Mouse (Mus musculus) MEL (cell line): ENCODE measurements at regions not wholly inside any gene's neighbourhood (a gene's known extent, or its start where the extent isn't known, plus 50 kb on each side); places are given as distances from the start of the nearest gene placed in this dataset.

Experiments
- CHD1 ChIP-seq: IDR thresholded peaks from 2 replicates; pipeline ENCODE4 v1.6.1; 2012; ENCODE audit warnings: low read depth, mild to moderate bottlenecking, inconsistent platforms, low read length, improper control_type of control experiment
- CTCF ChIP-seq, 3 experiments: IDR thresholded peaks in 2 of 3; conservative IDR thresholded peaks in 1 of 3; 2 replicates each; pipeline ENCODE4 v1.5.1; 2011 to 2012; ENCODE audit warnings: low read length in 3 of 3, low read depth in 2 of 3, mild to moderate bottlenecking in 2 of 3, improper control_type of control experiment in 1 of 3, inconsistent platforms in 1 of 3, mixed read lengths in 1 of 3, moderate library complexity in 1 of 3; ENCODE audit not compliant: control insufficient read depth in 1 of 3, insufficient read depth in 1 of 3, poor library complexity in 1 of 3, severe bottlenecking in 1 of 3
- EP300 ChIP-seq, 2 experiments: IDR thresholded peaks; 2 replicates each; pipeline ENCODE4 v1.6.1; 2011; ENCODE audit warnings: improper control_type of control experiment in 2 of 2, low read length in 2 of 2, low read depth in 1 of 2, mild to moderate bottlenecking in 1 of 2
- GABPA ChIP-seq: IDR thresholded peaks from 2 replicates; pipeline ENCODE4 v1.6.1; 2012; ENCODE audit warnings: low read depth, mild to moderate bottlenecking, inconsistent platforms, low read length, improper control_type of control experiment, moderate library complexity
- MAX ChIP-seq: IDR thresholded peaks from 2 replicates; pipeline ENCODE4 v1.6.1; 2011; ENCODE audit warnings: low read length, improper control_type of control experiment
- MXI1 ChIP-seq: IDR thresholded peaks from 2 replicates; pipeline ENCODE4 v1.6.1; 2011; ENCODE audit warnings: mild to moderate bottlenecking, low read depth, low read length, improper control_type of control experiment
- POLR2A ChIP-seq, 2 experiments: IDR thresholded peaks; 2 replicates each; pipeline ENCODE4 v1.6.1; 2011 to 2012; ENCODE audit warnings: low read length in 2 of 2, mild to moderate bottlenecking in 2 of 2, control low read depth in 1 of 2, improper control_type of control experiment in 1 of 2, low read depth in 1 of 2, moderate library complexity in 1 of 2; ENCODE audit not compliant: control insufficient read depth in 1 of 2, insufficient read depth in 1 of 2, poor library complexity in 1 of 2
- POLR2AphosphoS2 ChIP-seq: IDR thresholded peaks from 2 replicates; pipeline ENCODE4 v1.6.1; 2011; ENCODE audit warnings: low read length, improper control_type of control experiment
- TCF12 ChIP-seq: IDR thresholded peaks from 2 replicates; pipeline ENCODE4 v1.6.1; 2014; ENCODE audit warnings: low read depth, mild to moderate bottlenecking, inconsistent platforms, low read length, improper control_type of control experiment, moderate library complexity
- UBTF ChIP-seq: IDR thresholded peaks from 2 replicates; pipeline ENCODE4 v1.6.1; 2012; ENCODE audit warnings: low read depth, mild to moderate bottlenecking, inconsistent platforms, low read length, improper control_type of control experiment, moderate library complexity, borderline replicate concordance; ENCODE audit not compliant: insufficient read depth
- ZC3H11A ChIP-seq: IDR thresholded peaks from 2 replicates; pipeline ENCODE4 v1.6.1; 2012; ENCODE audit warnings: low read depth, mild to moderate bottlenecking, inconsistent platforms, low read length, improper control_type of control experiment
- ZKSCAN1 ChIP-seq: IDR thresholded peaks from 2 replicates; pipeline ENCODE4 v1.6.1; 2012; ENCODE audit warnings: low read depth, mild to moderate bottlenecking, inconsistent platforms, low read length, improper control_type of control experiment, moderate library complexity

DNA sequence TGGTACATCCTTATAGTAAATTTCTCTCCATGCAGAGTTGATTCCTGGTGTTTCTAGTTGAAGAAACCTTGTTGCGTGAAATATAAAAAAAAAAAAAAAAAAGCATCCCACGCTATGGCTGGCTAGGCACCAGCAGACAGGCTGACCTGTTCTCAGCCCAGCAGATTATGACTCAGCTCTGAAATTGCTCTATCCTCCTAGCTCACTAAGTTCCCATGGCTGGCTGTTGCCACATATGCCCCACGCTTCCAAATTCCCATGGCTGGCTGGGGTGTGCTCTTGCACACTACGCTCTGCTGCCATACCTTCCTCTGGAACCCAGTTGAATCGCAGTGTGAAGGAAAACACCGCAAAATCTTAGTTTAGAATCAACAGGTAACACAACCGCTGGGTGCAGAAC lies 270.1 kb downstream of the Mid1ip1 start:
- TF ChIP-seq CTCF (IDR thresholded peaks at IDR 0.05 in 2 of 3, conservative IDR thresholded peaks at IDR 0.05 in 1 of 3; ENCODE audit: control insufficient read depth in 1 of 3, insufficient read depth in 1 of 3, low read depth in 2 of 3, low read length in 3 of 3, poor library complexity in 1 of 3, severe bottlenecking in 1 of 3) (no peak), GABPA (no peak), UBTF (no peak), POLR2A (IDR thresholded peaks at IDR 0.05; ENCODE audit: control insufficient read depth in 1 of 2, insufficient read depth in 1 of 2, low read depth in 1 of 2, low read length in 2 of 2, poor library complexity in 1 of 2) (no peak), MAX (no peak), TCF12 (no peak), ZKSCAN1 (no peak), POLR2AphosphoS2 (no peak), EP300 (IDR thresholded peaks at IDR 0.05; ENCODE audit: low read depth in 1 of 2, low read length in 2 of 2) (no peak), ZC3H11A (no peak), CHD1 (no peak), MXI1 (no peak)
